Mouse (Mus musculus): Measurements from ENCODE around the gene Tmem176b.
A peak's percentile ranks its signal among the peaks of the same experiment; 100 is the strongest.
"Not testable (repeated sequence)": the region's sequence is repeated elsewhere in the genome, so short reads cannot be mapped to it uniquely, and the experiment has no call there.

Tmem176b gene

GRCm38 (mm10) chr6:48842111-48842842 is 981 bp upstream of the Tmem176b start:
- peak; percentile 65 for DNase-seq (ENCODE audit: low spot score)

GRCm38 (mm10) chr6:48840371-48840969 is 826 bp downstream of the Tmem176b start, which contains the start of gene Tmem176a:
TSS of gene Tmem176a (plus strand) at chr6:48840919.
- DNase-seq (ENCODE audit: low spot score): peak; percentile 54

- DNase-seq (ENCODE audit: low spot score): no peak
These were observed 2.8 kb downstream of the Tmem176b start for GRCm38 (mm10) chr6:48838321-48839080.

- no peak for DNase-seq (ENCODE audit: low spot score)
These were observed 3.8 kb downstream of the Tmem176b start for GRCm38 (mm10) chr6:48837516-48837915.

- DNase-seq (ENCODE audit: low spot score): no peak
These were observed 5.2 kb downstream of the Tmem176b start for GRCm38 (mm10) chr6:48836146-48836545.

GRCm38 (mm10) chr6:48835241-48835640 is 6.1 kb downstream of the Tmem176b start:
- DNase-seq (ENCODE audit: low spot score): no peak

- no peak for DNase-seq (ENCODE audit: low spot score)
These were observed 7.8 kb downstream of the Tmem176b start for GRCm38 (mm10) chr6:48833515-48833914.

GRCm38 (mm10) chr6:48832426-48832825 is 8.9 kb downstream of the Tmem176b start:
- no peak for DNase-seq (ENCODE audit: low spot score)

- no peak for DNase-seq (ENCODE audit: low spot score)
These were observed 10.2 kb downstream of the Tmem176b start for GRCm38 (mm10) chr6:48831141-48831540.

- no peak for DNase-seq (ENCODE audit: low spot score)
These were observed 11.1 kb downstream of the Tmem176b start for GRCm38 (mm10) chr6:48830241-48830640.

- no peak for DNase-seq (ENCODE audit: low spot score)
These were observed 11.6 kb downstream of the Tmem176b start for GRCm38 (mm10) chr6:48829651-48830050.

GRCm38 (mm10) chr6:48828976-48829375 is 12.3 kb downstream of the Tmem176b start:
- DNase-seq (ENCODE audit: low spot score): no peak

GRCm38 (mm10) chr6:48825016-48825415 is 16.3 kb downstream of the Tmem176b start:
- DNase-seq (ENCODE audit: low spot score): no peak

- not testable (repeated sequence) for DNase-seq (ENCODE audit: low spot score)
These were observed 19.1 kb downstream of the Tmem176b start for GRCm38 (mm10) chr6:48821991-48822785.

GRCm38 (mm10) chr6:48817815-48818214 is 23.5 kb downstream of the Tmem176b start:
- DNase-seq (ENCODE audit: low spot score): peak; percentile 81

- no peak for DNase-seq (ENCODE audit: low spot score)
These were observed 26.3 kb downstream of the Tmem176b start for GRCm38 (mm10) chr6:48815013-48815412.

- DNase-seq (ENCODE audit: low spot score): no peak
These were observed 31.6 kb downstream of the Tmem176b start for GRCm38 (mm10) chr6:48809494-48810219.

- DNase-seq (ENCODE audit: low spot score): no peak
These were observed 34.5 kb downstream of the Tmem176b start for GRCm38 (mm10) chr6:48806746-48807145.

GRCm38 (mm10) chr6:48804346-48804745 is 37.0 kb downstream of the Tmem176b start:
- DNase-seq (ENCODE audit: low spot score): no peak

- DNase-seq (ENCODE audit: low spot score): no peak
These were observed 37.8 kb downstream of the Tmem176b start for GRCm38 (mm10) chr6:48803406-48804051.

- DNase-seq (ENCODE audit: low spot score): no peak
These were observed 39.4 kb downstream of the Tmem176b start for GRCm38 (mm10) chr6:48801897-48802296.

All from urinary bladder, postnatal 14 days (tissue).